ENCODE assay signal across 8 mouse cellular contexts in the genomic region with DNA sequence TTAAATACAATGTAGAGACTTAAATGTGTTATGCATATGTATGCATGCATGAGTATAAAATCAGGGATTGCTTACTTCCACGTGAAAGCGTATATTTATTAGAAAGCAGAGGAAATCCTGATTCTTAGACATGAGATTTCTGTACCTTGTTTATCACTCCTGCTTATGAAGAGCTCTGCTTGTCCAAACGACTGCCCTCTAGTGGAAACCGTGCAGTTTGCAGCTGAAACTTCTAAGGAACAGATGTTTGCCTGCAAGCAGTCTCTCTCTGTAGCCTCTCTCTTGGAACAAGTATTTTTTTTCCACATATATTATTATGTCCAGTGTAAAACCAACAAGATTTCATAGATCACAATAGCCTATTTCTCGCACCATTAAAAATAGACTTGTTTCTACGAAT.
DNase-seq lines count a peak whose midpoint lies in the region; ATAC-seq and TF ChIP-seq lines count a peak whose summit lies in the region.

No protein-coding gene starts in this region.

- no peaks in the 10 kb centered on the region for H3K79me2 ChIP-seq in heart, adult 2 months (replicated peaks; ENCODE audit: control insufficient read depth, insufficient read depth, low read length)

- TF ChIP-seq CTCF in heart, adult 2 months (IDR thresholded peaks at IDR 0.05) = peak; percentile 89
- peak; percentile 86 for TF ChIP-seq CTCF in left cerebral cortex, adult 2 months (IDR thresholded peaks at IDR 0.05)

- H3K27ac ChIP-seq in heart, adult 2 months = no peak overlapping the region
- H3K27ac ChIP-seq in heart, embryonic 12.5 days (ENCODE audit: poor library complexity, severe bottlenecking) = no peak overlapping the region
- no peak overlapping the region for H3K27ac ChIP-seq in left cerebral cortex, adult 2 months
- H3K27ac ChIP-seq in midbrain, embryonic 13.5 days = no peak overlapping the region

- H3K4me2 ChIP-seq in heart, embryonic 12.5 days = no peak overlapping the region
- H3K4me2 ChIP-seq in midbrain, embryonic 13.5 days (replicated peaks) = no peak overlapping the region

- H3K36me3 ChIP-seq in heart, adult 2 months (ENCODE audit: control insufficient read depth, insufficient read depth, low read length) = no peaks in the 10 kb centered on the region
- H3K36me3 ChIP-seq in heart, embryonic 12.5 days = no peaks in the 10 kb centered on the region
- H3K36me3 ChIP-seq in midbrain, embryonic 13.5 days = no peaks in the 10 kb centered on the region

- no peaks in the 10 kb centered on the region for H3K9me3 ChIP-seq in heart, embryonic 12.5 days (replicated peaks)
- H3K9me3 ChIP-seq in midbrain, embryonic 13.5 days = no peaks in the 10 kb centered on the region

- TF ChIP-seq POLR2A in heart, adult 2 months (IDR thresholded peaks at IDR 0.05; ENCODE audit: insufficient read depth, low read depth, low read length) = no peak

- DNase-seq in heart, adult 2 months = peak; percentile 13 to 51
- peak; percentile 72 for DNase-seq in adrenal gland, postnatal 14 days
- DNase-seq in embryo, embryonic 9.5 days (ENCODE audit: extremely low spot score) = peak; percentile 79
- DNase-seq in heart, postnatal 14 days = peak; percentile 59 to 79
- peak; percentile 71 to 77 for DNase-seq in left cerebral cortex, adult 2 months (ENCODE audit: extremely low spot score in 1 of 2, low spot score in 2 of 2)
- DNase-seq in thymus, postnatal 14 days = peak; percentile 18

- no peaks in the 10 kb centered on the region for H3K27me3 ChIP-seq in heart, adult 2 months (ENCODE audit: control insufficient read depth, insufficient read depth, low read length)
- H3K27me3 ChIP-seq in heart, embryonic 12.5 days (replicated peaks) = no peaks in the 10 kb centered on the region
- no peaks in the 10 kb centered on the region for H3K27me3 ChIP-seq in midbrain, embryonic 13.5 days

- H3K4me1 ChIP-seq in heart, adult 2 months (ENCODE audit: control insufficient read depth, insufficient read depth, low read length) = no peaks in the 10 kb centered on the region
- no peaks in the 10 kb centered on the region for H3K4me1 ChIP-seq in heart, embryonic 12.5 days (replicated peaks)
- peaks cover 5% of the 10 kb centered on the region; the same call in 1 of the 2 replicates for H3K4me1 ChIP-seq in midbrain, embryonic 13.5 days (replicated peaks)

- H3K9ac ChIP-seq in heart, adult 2 months (ENCODE audit: low read depth, low read length) = no peak overlapping the region
- H3K9ac ChIP-seq in heart, embryonic 12.5 days = no peak overlapping the region
- H3K9ac ChIP-seq in midbrain, embryonic 13.5 days (replicated peaks) = no peak overlapping the region

- ATAC-seq in heart, embryonic 12.5 days (ENCODE audit: insufficient number of reproducible peaks, low FRiP score) = no peak
- ATAC-seq in midbrain, embryonic 13.5 days = peak; percentile 24; the same call in 1 of the 2 replicates

- no peak overlapping the region for H3K4me3 ChIP-seq in heart, adult 2 months
- H3K4me3 ChIP-seq in heart, embryonic 12.5 days = no peak overlapping the region
- no peak overlapping the region for H3K4me3 ChIP-seq in left cerebral cortex, adult 2 months
- no peak overlapping the region for H3K4me3 ChIP-seq in midbrain, embryonic 13.5 days (replicated peaks)

- TF ChIP-seq EP300 in heart, adult 2 months (IDR thresholded peaks at IDR 0.05; ENCODE audit: insufficient read depth, low read depth, low read length) = no peak

- intact Hi-C loops in heart, adult 2 months (cut with DNase I) = loop anchor here (10.0 kb wide), 1 partner anchor 250 kb away; no protein-coding TSS in a partner anchor
- intact Hi-C loops in heart, postnatal 14 days (cut with DNase I) = no loop called here
- intact Hi-C loops in left cerebral cortex, adult 2 months (cut with DNase I) = loop anchor here (10.0 kb wide), 2 partner anchors 100 to 390 kb away; no protein-coding TSS in a partner anchor

- WGBS in heart, adult 2 months = 22% methylated on average over 6 of the region's 6 CpGs
- WGBS in heart, embryonic 12.5 days = 21% methylated on average over 6 of the region's 6 CpGs
- WGBS in midbrain, embryonic 13.5 days = 20% methylated on average over 6 of the region's 6 CpGs

Comparison
In these comparisons a context has a peak if more than half of its experiments do, and no peak if none do; other contexts are left out.
1. DNase-seq: peak in every context shown above with its lines; median percentile 79 in embryo, embryonic 9.5 days; 74 in left cerebral cortex, adult 2 months; 72 in adrenal gland, postnatal 14 days; 69 in heart, postnatal 14 days; 32 in heart, adult 2 months; 18 in thymus, postnatal 14 days.